Mouse (Mus musculus): ENCODE results near the gene Mtpn. TPM values are rescaled to one million over a fixed set of nuclear protein-coding genes. Genes with fewer than 3 reads are reported as not detected.

Mtpn gene
- polyA plus RNA-seq, 2 experiments from 2014 or later, result 82.1 to 98.4 TPM

Other genes starting within 250 kb of the Mtpn start
- gene Slc13a4, start 231.8 kb downstream of the Mtpn start, polyA plus RNA-seq (2017; shearing (Covaris generic)), result under 1 TPM in 1 of 2 experiments, not detected in 1; 0.15 TPM
- gene Fam180a, start 213.7 kb downstream of the Mtpn start, polyA plus RNA-seq (2017; shearing (Covaris generic)), result not detected

All from CD4-positive, CD25-positive, alpha-beta regulatory T cell, adult 4 months (primary cell).